Mouse (Mus musculus): ENCODE data around the gene Amt.

The Amt gene

GRCm38 (mm10) chr9:108339886-108340257, 43.2 kb downstream of the Amt start:
- peak; percentile 36 to 42 for DNase-seq

- DNase-seq = no peak
Measured at GRCm38 (mm10) chr9:108340258-108341138, 43.8 kb downstream of the Amt start.

GRCm38 (mm10) chr9:108341139-108341475, 44.5 kb downstream of the Amt start:
- no peak for DNase-seq

GRCm38 (mm10) chr9:108341801-108342200, 45.1 kb downstream of the Amt start:
- DNase-seq = no peak

- DNase-seq = no peak
Measured at GRCm38 (mm10) chr9:108342301-108342831, 45.7 kb downstream of the Amt start.

- DNase-seq = no peak
Measured at GRCm38 (mm10) chr9:108343331-108343730, 46.7 kb downstream of the Amt start.

- DNase-seq = no peak
Measured at GRCm38 (mm10) chr9:108343835-108344234, 47.2 kb downstream of the Amt start.

- no peak for DNase-seq
Measured at GRCm38 (mm10) chr9:108344471-108344870, 47.8 kb downstream of the Amt start.

GRCm38 (mm10) chr9:108347024-108347423, 50.4 kb downstream of the Amt start:
- DNase-seq = no peak

GRCm38 (mm10) chr9:108347540-108348289, 51.1 kb downstream of the Amt start, which contains the start of gene Usp4:
TSS of gene Usp4 (plus strand) at chr9:108347853.
- DNase-seq = peak; percentile 93 to 95

- no peak for DNase-seq
Measured at GRCm38 (mm10) chr9:108348290-108348680, 51.6 kb downstream of the Amt start.

GRCm38 (mm10) chr9:108349727-108350126, 53.1 kb downstream of the Amt start:
- DNase-seq = no peak

Data from cerebellum, postnatal 14 days (tissue).